Mouse (Mus musculus) small intestine, adult 2 months (tissue): ENCODE results near the gene Dnah10. TPM values are rescaled to one million over a fixed set of nuclear protein-coding genes. Genes with fewer than 3 reads are reported as not detected.
A peak's percentile ranks its signal among the peaks of the same experiment; 100 is the strongest.

Source experiments
- H3K27ac ChIP-seq: fragments of 200-500 bp; 2 replicates; pipeline ENCODE4 v1.5.1; 2012; ENCODE audit warnings: low read depth, low read length, control low read depth, inconsistent platforms; ENCODE audit not compliant: insufficient read depth
- H3K27me3 ChIP-seq: fragments of 200-500 bp; 2 replicates; pipeline ENCODE4 v1.6.1; 2012; ENCODE audit warnings: mild to moderate bottlenecking, moderate library complexity, low read length, inconsistent platforms; ENCODE audit not compliant: control insufficient read depth, insufficient read depth
- H3K36me3 ChIP-seq: fragments of 200-500 bp; 2 replicates; pipeline ENCODE4 v1.6.1; 2012; ENCODE audit warnings: mild to moderate bottlenecking, low read length, control low read depth, inconsistent platforms; ENCODE audit not compliant: control insufficient read depth, insufficient read depth
- H3K4me1 ChIP-seq: fragments of 200-500 bp; 2 replicates; pipeline ENCODE4 v1.6.1; 2012; ENCODE audit warnings: low read length, inconsistent platforms, mixed read lengths; ENCODE audit not compliant: control insufficient read depth, insufficient read depth, insufficient read length
- H3K4me3 ChIP-seq: fragments of 200-500 bp; 2 replicates; pipeline ENCODE4 v1.5.1; 2012; ENCODE audit warnings: low read depth, mild to moderate bottlenecking, control low read depth, inconsistent platforms, low read length, moderate library complexity
- CTCF ChIP-seq: fragments of 200-500 bp; IDR thresholded peaks from 2 replicates; pipeline ENCODE4 v1.5.1; 2012; ENCODE audit warnings: low read depth, mild to moderate bottlenecking, control low read depth, inconsistent platforms, low read length, moderate library complexity, mixed read lengths; ENCODE audit not compliant: insufficient replicate concordance, insufficient read length; ENCODE audit errors: extremely low read depth
- POLR2A ChIP-seq: fragments of 200-500 bp; IDR thresholded peaks from 2 replicates; pipeline ENCODE4 v1.6.1; 2012; ENCODE audit warnings: low read depth, mild to moderate bottlenecking, control low read depth, inconsistent platforms, low read length, moderate library complexity
- WGBS: fragments of 180-500 bp; shearing (Covaris S2); methylation state at CpG from one replicate; pipeline ENCODE4 v1.1.7; 2018; 5-methylcytosine and 5-hydroxymethylcytosine counted together
- polyA plus RNA-seq: library from polyadenylated mRNA; depleted of rRNA; stranded (reverse); fragments of >200 nt; gene quantifications from 2 replicates; pipeline ENCODE4 v1.2.3, GENCODE M21; 2012

Dnah10 gene
- polyA plus RNA-seq, 1 experiment: 0.10 TPM

GRCm38 (mm10) chr5:124862013-124862866 is 137.4 kb downstream of the Dnah10 start, which contains the start of the genes Ccdc92 and Zfp664:
Gene Ccdc92 (minus strand): TSS chr5:124862424.
Gene Zfp664 (plus strand): TSS chr5:124862691.
- peak; percentile 58 for TF ChIP-seq POLR2A
- no peak for TF ChIP-seq CTCF
- peaks cover 17% of the 10 kb centered on the region for H3K27me3 ChIP-seq
- H3K4me3 ChIP-seq: peak within 1 kb of the TSS; percentile 87
- WGBS: under 1% methylated on average over 98 of the region's 103 CpGs
- H3K36me3 ChIP-seq: no peaks in the 10 kb centered on the region
- H3K4me1 ChIP-seq: peaks cover 6% of the 10 kb centered on the region
- H3K27ac ChIP-seq: no peak within 1 kb of the TSS

- H3K27me3 ChIP-seq: peaks cover 17% of the 10 kb centered on the region
- H3K4me3 ChIP-seq: peak overlapping the region; percentile 87
- H3K27ac ChIP-seq: no peak overlapping the region
- H3K4me1 ChIP-seq: peaks cover 6% of the 10 kb centered on the region
- no peak for TF ChIP-seq CTCF
- no peak for TF ChIP-seq POLR2A
- no peaks in the 10 kb centered on the region for H3K36me3 ChIP-seq
- WGBS: under 1% methylated on average over 88 of the region's 88 CpGs
These were observed 138.2 kb downstream of the Dnah10 start for GRCm38 (mm10) chr5:124862871-124863741.

DNA sequence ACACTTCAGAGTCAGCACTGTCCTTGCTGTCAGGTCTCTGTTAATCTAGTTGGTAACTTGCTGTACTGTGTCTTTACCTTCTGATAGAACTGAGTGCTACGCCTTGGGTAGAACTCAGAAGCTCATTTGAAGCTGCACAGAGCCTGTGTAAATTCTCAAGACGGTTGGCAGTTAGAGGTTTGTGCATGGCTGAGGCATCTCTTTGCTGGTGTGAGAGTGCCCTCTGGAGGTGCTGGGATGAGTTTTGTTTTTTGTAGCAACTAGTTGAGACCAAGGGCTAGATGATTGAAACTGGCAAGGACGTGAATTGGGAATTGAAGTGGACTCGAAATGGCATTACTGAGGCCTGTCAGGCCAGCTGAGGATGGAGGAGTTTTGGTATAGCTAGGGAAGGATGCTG is 144.1 kb downstream of the Dnah10 start:
- H3K36me3 ChIP-seq: no peaks in the 10 kb centered on the region
- no peak for TF ChIP-seq POLR2A
- TF ChIP-seq CTCF: peak; percentile 55; the same call in 1 of the 2 replicates
- H3K27me3 ChIP-seq: no peaks in the 10 kb centered on the region
- WGBS: 45% methylated on average over 4 of the region's 4 CpGs
- peaks cover 3% of the 10 kb centered on the region; the same call in 1 of the 2 replicates for H3K4me1 ChIP-seq
- H3K27ac ChIP-seq: no peak overlapping the region
- no peak overlapping the region for H3K4me3 ChIP-seq

DNA sequence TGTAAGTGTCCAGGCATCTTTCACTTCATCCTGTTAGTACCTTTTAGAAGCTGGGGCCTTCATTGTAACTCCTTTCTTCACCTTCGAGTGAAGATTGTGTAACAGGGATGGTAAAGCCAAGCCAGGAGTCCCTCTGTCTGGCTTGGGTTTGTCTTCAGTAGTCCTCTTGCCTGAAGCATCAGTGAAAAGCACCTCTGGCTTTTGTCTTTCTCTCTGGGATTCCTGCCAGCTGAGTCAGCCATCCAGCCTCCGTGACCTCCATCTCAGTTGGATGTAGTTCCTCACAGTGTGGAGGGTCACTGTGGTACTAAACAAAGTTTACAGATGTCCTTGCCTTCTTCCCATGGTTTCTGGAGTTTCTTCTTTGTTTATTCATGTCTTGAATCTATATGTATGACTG is 147.1 kb downstream of the Dnah10 start:
- TF ChIP-seq POLR2A: no peak
- TF ChIP-seq CTCF: no peak
- WGBS: 48% methylated on average over 2 of the region's 2 CpGs
- Histone ChIP-seq H3K27ac (no peak overlapping the region), H3K4me1 (peaks cover 3% of the 10 kb centered on the region; the same call in 1 of the 2 replicates), H3K4me3 (no peak overlapping the region), H3K27me3 (no peaks in the 10 kb centered on the region), H3K36me3 (no peaks in the 10 kb centered on the region)

DNA sequence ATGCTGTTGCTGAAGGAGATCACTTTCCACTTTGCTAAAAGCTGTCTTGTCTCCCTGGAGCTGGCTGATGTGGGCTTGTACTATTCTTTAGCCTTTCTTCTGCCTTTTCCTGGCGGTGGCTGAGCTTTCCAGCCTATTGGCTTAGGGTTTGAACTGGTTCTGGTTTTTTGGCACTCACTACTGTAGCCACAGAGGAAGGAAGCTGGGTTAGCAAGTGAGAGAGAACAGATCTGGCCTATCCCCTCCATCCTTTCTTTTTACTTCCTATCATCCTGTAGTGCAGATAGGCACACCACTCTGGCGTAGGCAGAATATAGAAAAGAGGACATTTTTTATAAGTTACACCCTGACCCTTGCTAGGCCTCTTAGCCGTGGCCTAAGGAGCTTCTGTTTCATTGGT is 148.2 kb downstream of the Dnah10 start:
- H3K4me1 ChIP-seq: peaks cover 3% of the 10 kb centered on the region; the same call in 1 of the 2 replicates
- no peak overlapping the region for H3K27ac ChIP-seq

DNA sequence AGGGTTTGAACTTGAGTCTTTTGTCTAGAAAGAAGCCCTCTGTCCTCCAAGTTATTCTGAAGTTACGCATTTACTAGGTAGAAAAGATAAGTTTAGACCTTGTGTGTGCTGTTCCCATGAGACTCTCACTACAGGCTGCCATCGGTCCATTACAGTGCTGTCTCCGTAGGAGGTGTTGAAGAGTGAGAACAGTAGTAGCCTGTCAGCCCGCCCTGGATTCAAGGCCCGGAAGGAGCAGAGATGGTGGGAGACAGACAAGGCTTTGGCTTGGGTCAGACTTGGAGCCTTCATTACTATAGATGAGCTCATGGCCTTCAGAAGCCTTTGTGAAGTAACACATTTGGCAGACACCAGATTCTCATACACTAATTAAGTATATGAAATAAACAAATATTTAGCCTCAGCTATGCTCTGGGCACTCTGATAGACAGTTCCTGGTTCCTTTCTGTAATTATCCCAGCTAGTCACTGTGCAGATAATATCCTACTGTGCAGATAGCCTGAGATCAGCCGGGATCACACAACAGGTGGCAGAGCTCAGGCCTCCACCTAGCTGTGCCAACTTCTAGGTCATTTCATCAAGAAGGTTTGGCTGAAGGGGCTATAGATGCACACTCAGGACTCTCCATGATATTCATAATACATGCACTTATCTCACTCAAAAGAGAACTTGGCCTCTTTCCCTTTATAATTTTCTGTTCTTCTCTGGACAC is 149.2 kb downstream of the Dnah10 start:
- Histone ChIP-seq H3K27ac (no peak overlapping the region), H3K36me3 (no peaks in the 10 kb centered on the region), H3K27me3 (no peaks in the 10 kb centered on the region), H3K4me1 (peaks cover 3% of the 10 kb centered on the region; the same call in 1 of the 2 replicates), H3K4me3 (no peak overlapping the region)
- TF ChIP-seq POLR2A (no peak), CTCF (no peak)
- 74% methylated on average over 6 of the region's 6 CpGs for WGBS

More for the DNA sequence above, 148.2 kb downstream of the Dnah10 start:
- TF ChIP-seq CTCF: no peak
- no peak for TF ChIP-seq POLR2A
- Histone ChIP-seq H3K27me3 (no peaks in the 10 kb centered on the region), H3K36me3 (no peaks in the 10 kb centered on the region), H3K4me3 (no peak overlapping the region)
- WGBS: 79% methylated on average over 3 of the region's 3 CpGs
